In genomic region chrX:7292981-7293380, GRCm38 (mm10) we compare ENCODE assay signal across 28 mouse cellular contexts. TPM values are rescaled to one million over a fixed set of nuclear protein-coding genes. Genes with fewer than 3 reads are reported as not detected.
A peak's percentile ranks its signal among the peaks of the same experiment; 100 is the strongest.
DNase-seq lines count a peak whose midpoint lies in the region; ATAC-seq and TF ChIP-seq lines count a peak whose summit lies in the region.
"Had no signal": no experiment of that assay in that cellular context is flagged by ENCODE, and none has a peak within 500 bp of the region (broad histone marks: within the 10 kb centered on the region; RNA-seq: fewer than 3 reads in every experiment).

No protein-coding gene starts in this region.

- ATAC-seq in liver, postnatal 0 days = no peak
- peak; percentile 36; the same call in 1 of the 2 replicates for ATAC-seq in common myeloid progenitor, adult 5-6 weeks (replicated peaks; ENCODE audit: low read depth, poor library complexity, severe bottlenecking)
- peak; percentile 81 for ATAC-seq in megakaryocyte, adult 5-6 weeks (ENCODE audit: poor library complexity, severe bottlenecking)
- ATAC-seq: CD4-positive, CD25-positive, alpha-beta regulatory T cell, adult 4 months; forebrain, embryonic 14.5 days; forebrain, postnatal 0 days; hindbrain, embryonic 16.5 days; intestine, embryonic 15.5 days had no signal

- H3K79me2 ChIP-seq in liver, adult 2 months (ENCODE audit: control insufficient read depth, insufficient read depth, low read length) = no peaks in the 10 kb centered on the region

- H3K27ac ChIP-seq in liver, adult 2 months (replicated peaks; ENCODE audit: insufficient read depth, low read depth, low read length) = no peak overlapping the region
- H3K27ac ChIP-seq in liver, postnatal 0 days (ENCODE audit: low read depth) = no peak overlapping the region
- no peak overlapping the region for H3K27ac ChIP-seq in embryonic facial prominence, embryonic 10.5 days (replicated peaks)
- H3K27ac ChIP-seq: heart, adult 2 months; heart, embryonic 15.5 days; hindbrain, embryonic 10.5 days; hindbrain, embryonic 13.5 days; intestine, embryonic 15.5 days had no signal

- no peaks in the 10 kb centered on the region for H3K36me3 ChIP-seq in liver, adult 2 months (ENCODE audit: control insufficient read depth, insufficient read depth, low read length)
- no peaks in the 10 kb centered on the region for H3K36me3 ChIP-seq in liver, postnatal 0 days (replicated peaks; ENCODE audit: insufficient read depth, low read length)
- 0 out of 2 replicates have a peak, but pooled peaks cover 2% of the 10 kb centered on the region for H3K36me3 ChIP-seq in splenic B cell, adult 2 months (ENCODE audit: control insufficient read depth, insufficient read depth, low read length, poor library complexity, severe bottlenecking)
- no peaks in the 10 kb centered on the region for H3K36me3 ChIP-seq in embryonic facial prominence, embryonic 10.5 days (replicated peaks)
- H3K36me3 ChIP-seq: heart, embryonic 15.5 days; hindbrain, embryonic 10.5 days; hindbrain, embryonic 13.5 days; intestine, embryonic 15.5 days had no signal

- H3K4me3 ChIP-seq in liver, adult 2 months (ENCODE audit: insufficient read depth, low read depth, low read length) = no peak overlapping the region
- no peak overlapping the region for H3K4me3 ChIP-seq in liver, postnatal 0 days (ENCODE audit: low read depth, low read length)
- no peak overlapping the region for H3K4me3 ChIP-seq in embryonic facial prominence, embryonic 10.5 days
- H3K4me3 ChIP-seq: heart, adult 2 months; heart, embryonic 15.5 days; hindbrain, embryonic 10.5 days; hindbrain, embryonic 13.5 days; intestine, embryonic 15.5 days had no signal

- TF ChIP-seq CTCF in liver, adult 2 months (IDR thresholded peaks at IDR 0.05; ENCODE audit: low read depth, low read length) = no peak
- TF ChIP-seq CTCF in liver, postnatal 0 days (IDR thresholded peaks at IDR 0.05; ENCODE audit: low read depth) = no peak

- peak; percentile 23 for DNase-seq in liver, adult 2 months (ENCODE audit: extremely low read depth, low read depth, low spot score)
- no peak for DNase-seq in liver, postnatal 0 days
- peak; percentile 29 for DNase-seq in splenic B cell, adult 2 months (ENCODE audit: low read depth, low spot score)
- DNase-seq in embryonic facial prominence, embryonic 10.5 days (ENCODE audit: low spot score) = no peak
- DNase-seq in spleen, adult 18-20 months = no peak
- DNase-seq in urinary bladder, adult 2 months (ENCODE audit: low spot score) = no peak
- DNase-seq: adrenal gland, postnatal 10 days; adrenal gland, postnatal 36 days; cerebellum, adult 11 months; cerebellum, adult 2 months; cerebellum, adult 9-11 months; cerebellum, postnatal 25 days; embryo, embryonic 11 days; forebrain, postnatal 0 days; gastrocnemius, postnatal 25 days; heart, adult 2 months; heart, postnatal 10 days; heart, postnatal 36 days had no signal

- H3K4me1 ChIP-seq in liver, adult 2 months (ENCODE audit: control insufficient read depth, insufficient read depth, low read length) = no peaks in the 10 kb centered on the region
- H3K4me1 ChIP-seq in liver, postnatal 0 days (ENCODE audit: insufficient read depth) = no peaks in the 10 kb centered on the region
- H3K4me1 ChIP-seq in embryonic facial prominence, embryonic 10.5 days = no peaks in the 10 kb centered on the region
- H3K4me1 ChIP-seq: heart, embryonic 15.5 days; hindbrain, embryonic 13.5 days; intestine, embryonic 15.5 days had no signal

- no peak for TF ChIP-seq EP300 in liver, postnatal 0 days (IDR thresholded peaks at IDR 0.05; ENCODE audit: low read depth)

- WGBS in liver, adult 2 months = 94% methylated on average over 2 of the region's 2 CpGs
- 63% methylated on average over 2 of the region's 2 CpGs for WGBS in liver, postnatal 0 days (ENCODE audit: insufficient replicate concordance)
- WGBS in embryonic facial prominence, embryonic 10.5 days = 80% methylated on average over 2 of the region's 2 CpGs

- H3K4me2 ChIP-seq in liver, postnatal 0 days (ENCODE audit: low read depth, low read length) = no peak overlapping the region
- H3K4me2 ChIP-seq: heart, embryonic 11.5 days; heart, embryonic 15.5 days; hindbrain, embryonic 13.5 days; intestine, embryonic 15.5 days had no signal

- H3K9me3 ChIP-seq in liver, postnatal 0 days (ENCODE audit: low read length) = no peaks in the 10 kb centered on the region
- H3K9me3 ChIP-seq in embryonic facial prominence, embryonic 10.5 days = no peaks in the 10 kb centered on the region
- H3K9me3 ChIP-seq: heart, embryonic 15.5 days; hindbrain, embryonic 10.5 days; hindbrain, embryonic 13.5 days; intestine, embryonic 15.5 days had no signal

- no peak for TF ChIP-seq POLR2A in liver, adult 2 months (IDR thresholded peaks at IDR 0.05; ENCODE audit: extremely low read depth, insufficient read depth, low read length)

- no peaks in the 10 kb centered on the region for H3K27me3 ChIP-seq in liver, adult 2 months (ENCODE audit: control insufficient read depth, insufficient read depth, low read length)
- H3K27me3 ChIP-seq in liver, postnatal 0 days (ENCODE audit: insufficient read depth, low read length) = no peaks in the 10 kb centered on the region
- H3K27me3 ChIP-seq in splenic B cell, adult 2 months (ENCODE audit: control insufficient read depth, insufficient read depth, low read length, poor library complexity, severe bottlenecking) = no peaks in the 10 kb centered on the region
- no peaks in the 10 kb centered on the region for H3K27me3 ChIP-seq in embryonic facial prominence, embryonic 10.5 days (replicated peaks; ENCODE audit: low read depth, poor library complexity, severe bottlenecking)
- H3K27me3 ChIP-seq: heart, embryonic 15.5 days; hindbrain, embryonic 13.5 days; intestine, embryonic 15.5 days had no signal

- no peak overlapping the region for H3K9ac ChIP-seq in liver, adult 2 months (ENCODE audit: low read depth, low read length)
- H3K9ac ChIP-seq in liver, postnatal 0 days (replicated peaks) = no peak overlapping the region
- H3K9ac ChIP-seq: forebrain, postnatal 0 days; heart, embryonic 15.5 days; hindbrain, embryonic 13.5 days; intestine, embryonic 15.5 days had no signal

RNA-seq across cellular contexts. Expression of gene Clcn5, which starts 26.2 kb away (rescaled TPM):
- 4.5 and 7.5 TPM in 2 replicates for total RNA-seq in liver, adult 2 months (2014; rRNA removed)
- 0.97 and 1.1 TPM in 2 replicates for polyA plus RNA-seq in liver, adult 2 months (2012; rRNA removed)
- 0.97 and 1.3 TPM in 2 replicates for polyA plus RNA-seq in liver, postnatal 0 days (2015; fragmentation: Nextera tagmentation; extraction: Ambion mirVana)
- 4.4 and 6.9 TPM in 2 replicates for total RNA-seq in common myeloid progenitor, adult 5-6 weeks (2017)
- 13.6 and 13.8 TPM in 2 replicates for total RNA-seq in megakaryocyte, adult 5-6 weeks (2015)
- 12.1 and 13.6 TPM in 2 replicates for total RNA-seq in megakaryocyte, adult 5-6 weeks (2017)
- polyA plus RNA-seq in embryonic facial prominence, embryonic 10.5 days (2016; fragmentation: Nextera tagmentation; extraction: Ambion mirVana) = 19.4 and 19.5 TPM in 2 replicates
- 8.1 and 9.0 TPM in 2 replicates for polyA plus RNA-seq in urinary bladder, adult 2 months (2012; rRNA removed)

Comparison
In these comparisons a context has a peak if more than half of its experiments do, and no peak if none do; other contexts are left out.
1. DNase-seq: peak in liver, adult 2 months (single experiment) and splenic B cell, adult 2 months (single experiment); none in liver, postnatal 0 days (single experiment), embryonic facial prominence, embryonic 10.5 days (single experiment), spleen, adult 18-20 months (0 of 2) and urinary bladder, adult 2 months (single experiment).